Mouse (Mus musculus) gastrocnemius, adult 2 months (tissue): ENCODE results near the gene Radil. TPM values are rescaled to one million over a fixed set of nuclear protein-coding genes. Genes with fewer than 3 reads are reported as not detected.
A peak's percentile ranks its signal among the peaks of the same experiment; 100 is the strongest.

Source experiments
- DNase-seq: peaks from one replicate; pipeline ENCODE4 v3.0.0; 2022
- H3K27ac ChIP-seq: fragments of 200-600 bp; 2 replicates; pipeline ENCODE4 v1.8.1; 2022; ENCODE audit warnings: mild to moderate bottlenecking
- H3K4me3 ChIP-seq: fragments of 200-600 bp; 2 replicates; pipeline ENCODE4 v1.8.1; 2022; ENCODE audit warnings: mild to moderate bottlenecking, moderate library complexity
- CTCF ChIP-seq: fragments of 200-600 bp; IDR thresholded peaks from 2 replicates; pipeline ENCODE4 v1.8.1; 2022; ENCODE audit warnings: antibody characterized with exemption, mild to moderate bottlenecking, moderate library complexity
- intact Hi-C: fragments of 180-260 bp; cut with DNase I; formaldehyde crosslinking; loops from one replicate; pipeline ENCODE4 v1.15.1; 2025
- total RNA-seq, 2 experiments: library from RNA; stranded (reverse); gene quantifications; 2 replicates each; pipeline ENCODE4 v1.2.3; 2021

The Radil gene
- total RNA-seq, 2 experiments from 2014 or later = 1.5 to 1.8 TPM

- no peak for TF ChIP-seq CTCF
- intact Hi-C loops = loop anchor here (1.0 to 5.0 kb wide), 3 partner anchors 47 to 126 kb away; partner anchors contain the start of gene Foxk1
- DNase-seq = no peak
- Histone ChIP-seq H3K4me3 (no peak overlapping the region), H3K27ac (no peak overlapping the region)
Measured at GRCm38 (mm10) chr5:142448623-142449022, 102.3 kb downstream of the Radil start.

GRCm38 (mm10) chr5:142448076-142448475, 102.8 kb downstream of the Radil start:
- peak; percentile 97; the same call in 1 of the 2 replicates for TF ChIP-seq CTCF
- peak; percentile 89 for DNase-seq
- H3K4me3 ChIP-seq = peak overlapping the region; percentile 38; the same call in 1 of the 2 replicates
- intact Hi-C loops = loop anchor here (1.0 to 5.0 kb wide), 3 partner anchors 47 to 126 kb away; partner anchors contain the start of gene Foxk1
- peak overlapping the region; percentile 35 for H3K27ac ChIP-seq

- TF ChIP-seq CTCF = no peak
- DNase-seq = peak; percentile 59
Measured at GRCm38 (mm10) chr5:142445709-142446108, 105.2 kb downstream of the Radil start.

GRCm38 (mm10) chr5:142444791-142445531, 105.9 kb downstream of the Radil start:
- no peak for TF ChIP-seq CTCF
- Histone ChIP-seq H3K4me3 (peak overlapping the region; percentile 35), H3K27ac (peak overlapping the region; percentile 93)
- DNase-seq = peak; percentile 85
- intact Hi-C loops = loop anchor here (5.0 kb wide), 1 partner anchor 123 kb away; no protein-coding TSS in a partner anchor

More at GRCm38 (mm10) chr5:142445709-142446108, 105.2 kb downstream of the Radil start:
- no peak overlapping the region for H3K4me3 ChIP-seq
- H3K27ac ChIP-seq = peak overlapping the region; percentile 93
- intact Hi-C loops = loop anchor here (5.0 kb wide), 1 partner anchor 123 kb away; no protein-coding TSS in a partner anchor

- intact Hi-C loops = no loop called here
- no peak for TF ChIP-seq CTCF
Measured at GRCm38 (mm10) chr5:142443994-142444393, 106.9 kb downstream of the Radil start.

GRCm38 (mm10) chr5:142443514-142443913, 107.4 kb downstream of the Radil start:
- peak overlapping the region; percentile 93 for H3K27ac ChIP-seq
- no peak for DNase-seq
- H3K4me3 ChIP-seq = 0 out of 2 replicates have a peak overlapping the region, but pooled peaks have one; percentile 3
- intact Hi-C loops = no loop called here
- no peak for TF ChIP-seq CTCF

More at GRCm38 (mm10) chr5:142443994-142444393, 106.9 kb downstream of the Radil start:
- no peak overlapping the region for H3K4me3 ChIP-seq
- H3K27ac ChIP-seq = peak overlapping the region; percentile 93
- DNase-seq = no peak

GRCm38 (mm10) chr5:142442045-142442440, 108.9 kb downstream of the Radil start:
- TF ChIP-seq CTCF = no peak
- Histone ChIP-seq H3K27ac (peak overlapping the region; percentile 93), H3K4me3 (peak overlapping the region; percentile 70)
- no peak for DNase-seq
- intact Hi-C loops = no loop called here

GRCm38 (mm10) chr5:142441332-142442044, 109.4 kb downstream of the Radil start:
- Histone ChIP-seq H3K4me3 (peak overlapping the region; percentile 70), H3K27ac (peak overlapping the region; percentile 93)
- peak; percentile 54 for DNase-seq
- intact Hi-C loops = no loop called here
- no peak for TF ChIP-seq CTCF

- DNase-seq = peak; percentile 98
- peak overlapping the region; percentile 93 for H3K27ac ChIP-seq
- peak overlapping the region; percentile 70 for H3K4me3 ChIP-seq
- no peak for TF ChIP-seq CTCF
- intact Hi-C loops = no loop called here
Measured at GRCm38 (mm10) chr5:142440451-142441147, 110.3 kb downstream of the Radil start.

- intact Hi-C loops = no loop called here
- DNase-seq = peak; percentile 71
- no peak for TF ChIP-seq CTCF
- H3K4me3 ChIP-seq = peak overlapping the region; percentile 70
- peak overlapping the region; percentile 93 for H3K27ac ChIP-seq
Measured at GRCm38 (mm10) chr5:142439911-142440432, 110.9 kb downstream of the Radil start.

- peak overlapping the region; percentile 93 for H3K27ac ChIP-seq
- H3K4me3 ChIP-seq = no peak overlapping the region
- TF ChIP-seq CTCF = no peak
- DNase-seq = peak; percentile 57
- intact Hi-C loops = no loop called here
Measured at GRCm38 (mm10) chr5:142438380-142438938, 112.4 kb downstream of the Radil start.

- Histone ChIP-seq H3K4me3 (no peak overlapping the region), H3K27ac (peak overlapping the region; percentile 88)
- TF ChIP-seq CTCF = no peak
- no peak for DNase-seq
- intact Hi-C loops = no loop called here
Measured at GRCm38 (mm10) chr5:142435736-142436135, 115.2 kb downstream of the Radil start.

Other genes with a start within 250 kb of the Radil start
- 10 to 100 TPM; 12.2 to 18.9 TPM for gene Foxk1, start 149.6 kb downstream of the Radil start, total RNA-seq
- gene Ap5z1, start 87.2 kb downstream of the Radil start, total RNA-seq = 1 to 10 TPM; 3.7 to 5.0 TPM
- under 1 TPM; 0.08 to 0.14 TPM for gene Papolb, start 21.0 kb downstream of the Radil start, total RNA-seq
- gene Mmd2, start 57.7 kb upstream of the Radil start, total RNA-seq = not detected
- gene Wipi2, start 76.6 kb upstream of the Radil start, total RNA-seq = 10 to 100 TPM; 27.1 to 29.3 TPM
- gene Slc29a4, start 141.4 kb upstream of the Radil start, total RNA-seq = not detected